ENCODE assay signal across 7 mouse cellular contexts in genomic region chr3:94987578-94987977, GRCm38 (mm10). TPM values are rescaled to one million over a fixed set of nuclear protein-coding genes. Genes with fewer than 3 reads are reported as not detected.
A peak's percentile ranks its signal among the peaks of the same experiment; 100 is the strongest.
DNase-seq lines count a peak whose midpoint lies in the region; ATAC-seq and TF ChIP-seq lines count a peak whose summit lies in the region.

No protein-coding gene starts in this region.

- no peak overlapping the region for H3K9ac ChIP-seq in heart, embryonic 12.5 days
- H3K9ac ChIP-seq in liver, embryonic 16.5 days (ENCODE audit: low read depth, low read length): no peak overlapping the region

- no peak overlapping the region for H3K4me2 ChIP-seq in heart, embryonic 12.5 days
- no peak overlapping the region for H3K4me2 ChIP-seq in liver, embryonic 16.5 days (ENCODE audit: low read depth, low read length)

- peak; percentile 87 for ATAC-seq in heart, embryonic 12.5 days (ENCODE audit: insufficient number of reproducible peaks, low FRiP score)
- peak; percentile 79 for ATAC-seq in liver, embryonic 16.5 days (ENCODE audit: low read depth)
- no peak for ATAC-seq in inflammation-experienced regulatory T-cells, adult 6 months

- peaks cover 38% of the 10 kb centered on the region for H3K36me3 ChIP-seq in heart, embryonic 12.5 days
- peaks cover 15% of the 10 kb centered on the region for H3K36me3 ChIP-seq in liver, embryonic 16.5 days (ENCODE audit: control insufficient read depth, insufficient read depth)

- no peak overlapping the region for H3K4me3 ChIP-seq in bone marrow macrophage, adult 2 months (ENCODE audit: insufficient read depth, low read length)
- no peak overlapping the region for H3K4me3 ChIP-seq in heart, embryonic 12.5 days
- H3K4me3 ChIP-seq in liver, embryonic 16.5 days (ENCODE audit: low read depth, low read length): no peak overlapping the region

- no peak for TF ChIP-seq POLR2A in bone marrow macrophage, adult 2 months (IDR thresholded peaks at IDR 0.05; ENCODE audit: borderline replicate concordance, low read depth, low read length)

- TF ChIP-seq CTCF in bone marrow macrophage, adult 2 months (IDR thresholded peaks at IDR 0.05; ENCODE audit: low read depth, low read length): no peak

- H3K4me1 ChIP-seq in bone marrow macrophage, adult 2 months (ENCODE audit: control insufficient read depth, insufficient read depth, low read length): peaks cover 36% of the 10 kb centered on the region
- H3K4me1 ChIP-seq in heart, embryonic 12.5 days (replicated peaks): peaks cover 47% of the 10 kb centered on the region
- peaks cover 24% of the 10 kb centered on the region for H3K4me1 ChIP-seq in liver, embryonic 16.5 days (ENCODE audit: control insufficient read depth, low read depth, low read length)

- no peaks in the 10 kb centered on the region for H3K9me3 ChIP-seq in heart, embryonic 12.5 days (replicated peaks)
- H3K9me3 ChIP-seq in liver, embryonic 16.5 days (replicated peaks; ENCODE audit: control insufficient read depth, low read length): no peaks in the 10 kb centered on the region

- DNase-seq in Muller cell, postnatal 12 days (ENCODE audit: inconsistent ontology term): peak; percentile 81
- no peak for DNase-seq in natural killer cell, adult 2 months (ENCODE audit: low spot score in 2 of 2)
- DNase-seq in spleen, postnatal 36 days (ENCODE audit: low spot score in 2 of 2): no peak

- H3K27me3 ChIP-seq in heart, embryonic 12.5 days (replicated peaks): no peaks in the 10 kb centered on the region
- no peaks in the 10 kb centered on the region for H3K27me3 ChIP-seq in liver, embryonic 16.5 days (ENCODE audit: control insufficient read depth, insufficient read depth, low read depth, low read length)

- peak overlapping the region; percentile 45 for H3K27ac ChIP-seq in bone marrow macrophage, adult 2 months (ENCODE audit: insufficient read depth, low read depth, low read length)
- H3K27ac ChIP-seq in heart, embryonic 12.5 days (ENCODE audit: poor library complexity, severe bottlenecking): peak overlapping the region; percentile 41; the same call in 1 of the 2 replicates
- no peak overlapping the region for H3K27ac ChIP-seq in liver, embryonic 16.5 days (ENCODE audit: low read length)

RNA-seq across cellular contexts. Expression of gene Pi4kb, which starts 13.0 kb away (rescaled TPM):
- polyA plus RNA-seq in bone marrow macrophage, adult 2 months (2012; ENCODE audit: insufficient read depth, insufficient read length, missing spikeins): 23.7 and 28.6 TPM in 2 replicates
- polyA plus RNA-seq in heart, embryonic 12.5 days (2016; fragmentation: Nextera tagmentation; extraction: Ambion mirVana): 18.0 and 20.3 TPM in 2 replicates
- polyA plus RNA-seq in liver, embryonic 16.5 days (2015; fragmentation: Nextera tagmentation; extraction: Ambion mirVana): 7.8 and 11.6 TPM in 2 replicates
- 10 to 100 TPM in 2 of 3 experiments, 1 to 10 TPM in 1; 9.1 to 12.7 (median 10.6) TPM for polyA plus RNA-seq in inflammation-experienced regulatory T-cells, adult 6 months (2017; shearing (Covaris generic))

RNA-seq across cellular contexts. Expression of gene Zfp687, which starts 27.7 kb away (rescaled TPM):
- 10.5 and 12.7 TPM in 2 replicates for polyA plus RNA-seq in bone marrow macrophage, adult 2 months (2012; ENCODE audit: insufficient read depth, insufficient read length, missing spikeins)
- polyA plus RNA-seq in heart, embryonic 12.5 days (2016; fragmentation: Nextera tagmentation; extraction: Ambion mirVana): 23.2 and 25.6 TPM in 2 replicates
- polyA plus RNA-seq in liver, embryonic 16.5 days (2015; fragmentation: Nextera tagmentation; extraction: Ambion mirVana): 6.2 and 6.8 TPM in 2 replicates
- polyA plus RNA-seq in inflammation-experienced regulatory T-cells, adult 6 months (2017; shearing (Covaris generic)): 10 to 100 TPM; 12.2 to 16.5 (median 12.4) TPM

RNA-seq across cellular contexts. Expression of gene Rfx5, which starts 33.7 kb away (rescaled TPM):
- 18.7 and 23.1 TPM in 2 replicates for polyA plus RNA-seq in bone marrow macrophage, adult 2 months (2012; ENCODE audit: insufficient read depth, insufficient read length, missing spikeins)
- 8.7 and 9.5 TPM in 2 replicates for polyA plus RNA-seq in heart, embryonic 12.5 days (2016; fragmentation: Nextera tagmentation; extraction: Ambion mirVana)
- polyA plus RNA-seq in liver, embryonic 16.5 days (2015; fragmentation: Nextera tagmentation; extraction: Ambion mirVana): 1.2 TPM in 2 replicates
- polyA plus RNA-seq in inflammation-experienced regulatory T-cells, adult 6 months (2017; shearing (Covaris generic)): 10 to 100 TPM in 2 of 3 experiments, 1 to 10 TPM in 1; 9.6 to 14.4 (median 13.8) TPM

RNA-seq across cellular contexts. Expression of gene Selenbp1, which starts 54.7 kb away (rescaled TPM):
- polyA plus RNA-seq in bone marrow macrophage, adult 2 months (2012; ENCODE audit: insufficient read depth, insufficient read length, missing spikeins): 32.8 and 35.0 TPM in 2 replicates
- polyA plus RNA-seq in heart, embryonic 12.5 days (2016; fragmentation: Nextera tagmentation; extraction: Ambion mirVana): 42.3 and 43.9 TPM in 2 replicates
- polyA plus RNA-seq in liver, embryonic 16.5 days (2015; fragmentation: Nextera tagmentation; extraction: Ambion mirVana): 139 and 163 TPM in 2 replicates
- 1 to 10 TPM in 2 of 3 experiments, under 1 TPM in 1; 0.36 to 2.2 (median 1.5) TPM for polyA plus RNA-seq in inflammation-experienced regulatory T-cells, adult 6 months (2017; shearing (Covaris generic))

RNA-seq across cellular contexts. Expression of gene Psmd4, which starts 54.8 kb away (rescaled TPM):
- 136 and 148 TPM in 2 replicates for polyA plus RNA-seq in bone marrow macrophage, adult 2 months (2012; ENCODE audit: insufficient read depth, insufficient read length, missing spikeins)
- 199 and 214 TPM in 2 replicates for polyA plus RNA-seq in heart, embryonic 12.5 days (2016; fragmentation: Nextera tagmentation; extraction: Ambion mirVana)
- 146 and 154 TPM in 2 replicates for polyA plus RNA-seq in liver, embryonic 16.5 days (2015; fragmentation: Nextera tagmentation; extraction: Ambion mirVana)
- 100 to 1,000 TPM; 175 to 191 (median 181) TPM for polyA plus RNA-seq in inflammation-experienced regulatory T-cells, adult 6 months (2017; shearing (Covaris generic))
